Comparison of ENCODE assay signal across 16 mouse cellular contexts in genomic region chr6:30078938-30079529, GRCm38 (mm10). TPM values are rescaled to one million over a fixed set of nuclear protein-coding genes. Genes with fewer than 3 reads are reported as not detected.
A peak's percentile ranks its signal among the peaks of the same experiment; 100 is the strongest.
DNase-seq lines count a peak whose midpoint lies in the region; ATAC-seq and TF ChIP-seq lines count a peak whose summit lies in the region.
"Had no signal": no experiment of that assay in that cellular context is flagged by ENCODE, and none has a peak within 500 bp of the region (broad histone marks: within the 10 kb centered on the region; RNA-seq: fewer than 3 reads in every experiment).

No protein-coding gene starts in this region.

- peaks cover 33% of the 10 kb centered on the region for H3K4me1 ChIP-seq in midbrain, embryonic 11.5 days (ENCODE audit: control insufficient read depth, insufficient read depth, low read length)
- 0 out of 2 replicates have a peak, but pooled peaks cover 3% of the 10 kb centered on the region for H3K4me1 ChIP-seq in midbrain, embryonic 16.5 days (ENCODE audit: control insufficient read depth, insufficient read depth, low read length)
- H3K4me1 ChIP-seq in embryonic facial prominence, embryonic 12.5 days: peaks cover 10% of the 10 kb centered on the region
- peaks cover 75% of the 10 kb centered on the region for H3K4me1 ChIP-seq in forebrain, embryonic 13.5 days
- H3K4me1 ChIP-seq in limb, embryonic 13.5 days: peaks cover 29% of the 10 kb centered on the region
- H3K4me1 ChIP-seq in kidney, adult 2 months (ENCODE audit: control insufficient read depth, insufficient read depth, low read length): no peaks in the 10 kb centered on the region

- DNase-seq in midbrain, embryonic 11.5 days (ENCODE audit: low spot score, missing footprints): peak; percentile 88
- DNase-seq in kidney, adult 2 months: no peak
- DNase-seq in frontal cortex, adult 2 months (ENCODE audit: extremely low spot score in 1 of 2, low spot score in 1 of 2): no peak
- DNase-seq: cerebellum, adult 11-12 months; gastrocnemius, postnatal 25 days; kidney, postnatal 10 days; layer of hippocampus, postnatal 36 days; left cerebral cortex, postnatal 4 days; lung, postnatal 14 days; right cerebral cortex, postnatal 25 days had no signal

- no peaks in the 10 kb centered on the region for H3K36me3 ChIP-seq in midbrain, embryonic 11.5 days (ENCODE audit: control insufficient read depth, insufficient read depth, low read length)
- no peaks in the 10 kb centered on the region for H3K36me3 ChIP-seq in midbrain, embryonic 16.5 days (ENCODE audit: control insufficient read depth, insufficient read depth, low read length)
- no peaks in the 10 kb centered on the region for H3K36me3 ChIP-seq in embryonic facial prominence, embryonic 12.5 days
- H3K36me3 ChIP-seq in forebrain, embryonic 13.5 days (ENCODE audit: poor library complexity, severe bottlenecking): no peaks in the 10 kb centered on the region
- no peaks in the 10 kb centered on the region for H3K36me3 ChIP-seq in limb, embryonic 13.5 days
- no peaks in the 10 kb centered on the region for H3K36me3 ChIP-seq in kidney, adult 2 months (ENCODE audit: control insufficient read depth, insufficient read depth, low read length)
- H3K36me3 ChIP-seq: heart, embryonic 15.5 days; liver, embryonic 15.5 days had no signal

- no peak for TF ChIP-seq POLR2A in kidney, adult 2 months (IDR thresholded peaks at IDR 0.05; ENCODE audit: low read depth, low read length)

- H3K4me3 ChIP-seq in midbrain, embryonic 11.5 days (ENCODE audit: low read depth, low read length): no peak overlapping the region
- no peak overlapping the region for H3K4me3 ChIP-seq in midbrain, embryonic 16.5 days (ENCODE audit: low read depth, low read length)
- H3K4me3 ChIP-seq in embryonic facial prominence, embryonic 12.5 days: no peak overlapping the region
- no peak overlapping the region for H3K4me3 ChIP-seq in forebrain, embryonic 13.5 days
- H3K4me3 ChIP-seq in limb, embryonic 13.5 days: no peak overlapping the region
- no peak overlapping the region for H3K4me3 ChIP-seq in kidney, adult 2 months (ENCODE audit: insufficient read depth, low read depth, low read length)
- H3K4me3 ChIP-seq: heart, embryonic 15.5 days; liver, embryonic 15.5 days had no signal

- peak overlapping the region; percentile 30 for H3K27ac ChIP-seq in midbrain, embryonic 11.5 days (ENCODE audit: low read depth, low read length)
- H3K27ac ChIP-seq in midbrain, embryonic 16.5 days (ENCODE audit: low read length): no peak overlapping the region
- H3K27ac ChIP-seq in embryonic facial prominence, embryonic 12.5 days: 0 out of 2 replicates have a peak overlapping the region, but pooled peaks have one; percentile 17
- H3K27ac ChIP-seq in forebrain, embryonic 13.5 days: peak overlapping the region; percentile 86
- peak overlapping the region; percentile 49; the same call in 1 of the 2 replicates for H3K27ac ChIP-seq in limb, embryonic 13.5 days
- no peak overlapping the region for H3K27ac ChIP-seq in kidney, adult 2 months (ENCODE audit: insufficient read depth, low read depth, low read length)
- H3K27ac ChIP-seq: liver, embryonic 15.5 days had no signal

- H3K9ac ChIP-seq in midbrain, embryonic 11.5 days (ENCODE audit: low read length): no peak overlapping the region; the same call in 1 of the 2 replicates
- no peak overlapping the region for H3K9ac ChIP-seq in midbrain, embryonic 16.5 days (ENCODE audit: low read depth, low read length)
- H3K9ac ChIP-seq in embryonic facial prominence, embryonic 12.5 days: no peak overlapping the region
- no peak overlapping the region; the same call in 1 of the 2 replicates for H3K9ac ChIP-seq in forebrain, embryonic 13.5 days
- no peak overlapping the region for H3K9ac ChIP-seq in limb, embryonic 13.5 days
- H3K9ac ChIP-seq: heart, embryonic 15.5 days; liver, embryonic 15.5 days had no signal

- peak overlapping the region; percentile 2; the same call in 1 of the 2 replicates for H3K4me2 ChIP-seq in midbrain, embryonic 11.5 days
- no peak overlapping the region for H3K4me2 ChIP-seq in midbrain, embryonic 16.5 days (ENCODE audit: low read length)
- no peak overlapping the region for H3K4me2 ChIP-seq in embryonic facial prominence, embryonic 12.5 days (replicated peaks)
- no peak overlapping the region for H3K4me2 ChIP-seq in forebrain, embryonic 13.5 days
- H3K4me2 ChIP-seq in limb, embryonic 13.5 days (replicated peaks): no peak overlapping the region
- H3K4me2 ChIP-seq: heart, embryonic 15.5 days; liver, embryonic 15.5 days had no signal

- 33% methylated on average over 4 of the region's 4 CpGs for WGBS in midbrain, embryonic 11.5 days
- WGBS in midbrain, embryonic 16.5 days: 31% methylated on average over 4 of the region's 4 CpGs
- WGBS in embryonic facial prominence, embryonic 12.5 days: 39% methylated on average over 4 of the region's 4 CpGs
- whole genome bisulfite sequencing in forebrain, embryonic 13.5 days: 15% methylated on average over 4 of the region's 4 CpGs
- 66% methylated on average over 4 of the region's 4 CpGs for WGBS in limb, embryonic 13.5 days
- WGBS in kidney, adult 2 months: 85% methylated on average over 4 of the region's 4 CpGs

- no peaks in the 10 kb centered on the region for H3K9me3 ChIP-seq in midbrain, embryonic 11.5 days (ENCODE audit: control insufficient read depth, low read length)
- no peaks in the 10 kb centered on the region for H3K9me3 ChIP-seq in midbrain, embryonic 16.5 days (replicated peaks; ENCODE audit: control insufficient read depth, low read length, poor library complexity, severe bottlenecking)
- H3K9me3 ChIP-seq in embryonic facial prominence, embryonic 12.5 days: no peaks in the 10 kb centered on the region
- H3K9me3 ChIP-seq in forebrain, embryonic 13.5 days (replicated peaks): no peaks in the 10 kb centered on the region
- H3K9me3 ChIP-seq in limb, embryonic 13.5 days: no peaks in the 10 kb centered on the region
- H3K9me3 ChIP-seq: heart, embryonic 15.5 days; liver, embryonic 15.5 days had no signal

- peaks cover 6% of the 10 kb centered on the region; the same call in 1 of the 2 replicates for H3K27me3 ChIP-seq in midbrain, embryonic 11.5 days (ENCODE audit: control insufficient read depth, insufficient read depth, low read length)
- no peaks in the 10 kb centered on the region for H3K27me3 ChIP-seq in midbrain, embryonic 16.5 days (ENCODE audit: control insufficient read depth, insufficient read depth, low read depth, low read length)
- no peaks in the 10 kb centered on the region for H3K27me3 ChIP-seq in embryonic facial prominence, embryonic 12.5 days
- no peaks in the 10 kb centered on the region for H3K27me3 ChIP-seq in forebrain, embryonic 13.5 days
- no peaks in the 10 kb centered on the region for H3K27me3 ChIP-seq in limb, embryonic 13.5 days
- H3K27me3 ChIP-seq in kidney, adult 2 months (replicated peaks; ENCODE audit: control insufficient read depth, insufficient read depth, low read length): no peaks in the 10 kb centered on the region
- H3K27me3 ChIP-seq: heart, embryonic 15.5 days; liver, embryonic 15.5 days had no signal

- peak; percentile 72 for ATAC-seq in midbrain, embryonic 11.5 days (ENCODE audit: low FRiP score)
- ATAC-seq in midbrain, embryonic 16.5 days: no peak; the same call in 1 of the 2 replicates
- peak; percentile 47; the same call in 1 of the 2 replicates for ATAC-seq in embryonic facial prominence, embryonic 12.5 days (ENCODE audit: insufficient number of reproducible peaks, insufficient read depth, low FRiP score, low TSS enrichment)
- peak; percentile 92 for ATAC-seq in forebrain, embryonic 13.5 days
- no peak for ATAC-seq in limb, embryonic 13.5 days (ENCODE audit: low FRiP score, low read depth)

- no peak for TF ChIP-seq CTCF in kidney, adult 2 months (conservative IDR thresholded peaks at IDR 0.05; ENCODE audit: insufficient read depth, insufficient read length, low read depth, low read length)

RNA-seq across cellular contexts. Expression of gene Nrf1, which starts 31.2 kb away (rescaled TPM):
- 76.6 and 77.3 TPM in 2 replicates for polyA plus RNA-seq in midbrain, embryonic 11.5 days (2014; fragmentation: Nextera tagmentation; extraction: Ambion mirVana)
- 33.8 and 35.4 TPM in 2 replicates for polyA plus RNA-seq in midbrain, embryonic 16.5 days (2015; fragmentation: Nextera tagmentation; extraction: Ambion mirVana)
- polyA plus RNA-seq in embryonic facial prominence, embryonic 12.5 days (2016; fragmentation: Nextera tagmentation; extraction: Ambion mirVana): 72.0 and 75.1 TPM in 2 replicates
- 67.3 and 71.9 TPM in 2 replicates for polyA plus RNA-seq in forebrain, embryonic 13.5 days (2015; fragmentation: Nextera tagmentation; extraction: Ambion mirVana)
- 67.4 and 70.2 TPM in 2 replicates for polyA plus RNA-seq in limb, embryonic 13.5 days (2015; fragmentation: Nextera tagmentation; extraction: Ambion mirVana)
- polyA plus RNA-seq in kidney, adult 2 months (2012; rRNA removed): 22.9 and 25.0 TPM in 2 replicates
- polyA plus RNA-seq in frontal cortex, adult 2 months (2012; rRNA removed): 24.5 and 26.2 TPM in 2 replicates

Comparison
In these comparisons a context has a peak if more than half of its experiments do, and no peak if none do; other contexts are left out.
1. ATAC-seq: peak in midbrain, embryonic 11.5 days (single experiment), embryonic facial prominence, embryonic 12.5 days (single experiment) and forebrain, embryonic 13.5 days (single experiment); none in midbrain, embryonic 16.5 days (single experiment) and limb, embryonic 13.5 days (single experiment).
2. H3K27ac ChIP-seq: peak in midbrain, embryonic 11.5 days (single experiment), embryonic facial prominence, embryonic 12.5 days (single experiment), forebrain, embryonic 13.5 days (single experiment) and limb, embryonic 13.5 days (single experiment); none in midbrain, embryonic 16.5 days (single experiment) and kidney, adult 2 months (single experiment).